Mouse (Mus musculus) cerebellum, postnatal 36 days (tissue): ENCODE data around the gene Nfatc3.

Source experiments
- DNase-seq, 2 experiments: peaks; one replicate each; pipeline ENCODE4 v3.0.0; 2021 to 2022; ENCODE audit warnings: mixed read lengths in 2 of 2

Nfatc3 gene

GRCm38 (mm10) chr8:106149801-106150652 lies 91.4 kb downstream of the Nfatc3 start, which contains the start of gene Pla2g15:
Gene Pla2g15 (plus strand): TSS chr8:106150399.
- peak; percentile 88 for DNase-seq

- DNase-seq = no peak
Measured at GRCm38 (mm10) chr8:106150653-106151000, 92.0 kb downstream of the Nfatc3 start.

GRCm38 (mm10) chr8:106151041-106151440 lies 92.4 kb downstream of the Nfatc3 start:
- no peak for DNase-seq

GRCm38 (mm10) chr8:106152876-106153275 lies 94.2 kb downstream of the Nfatc3 start:
- DNase-seq = no peak

GRCm38 (mm10) chr8:106157419-106157818 lies 98.8 kb downstream of the Nfatc3 start:
- no peak for DNase-seq

- no peak for DNase-seq
Measured at GRCm38 (mm10) chr8:106158381-106158780, 99.7 kb downstream of the Nfatc3 start.

- DNase-seq = no peak
Measured at GRCm38 (mm10) chr8:106159876-106160275, 101.2 kb downstream of the Nfatc3 start.

GRCm38 (mm10) chr8:106163251-106163650 lies 104.6 kb downstream of the Nfatc3 start:
- no peak for DNase-seq

GRCm38 (mm10) chr8:106165460-106165859 lies 106.8 kb downstream of the Nfatc3 start:
- DNase-seq = peak; percentile 69 to 79

- peak; percentile 88 to 89 for DNase-seq
Measured at GRCm38 (mm10) chr8:106168356-106169016, 109.8 kb downstream of the Nfatc3 start, which contains the start of gene Slc7a6. Gene Slc7a6 (plus strand): TSS chr8:106168857.

GRCm38 (mm10) chr8:106169017-106169933 lies 110.6 kb downstream of the Nfatc3 start:
- no peak for DNase-seq

GRCm38 (mm10) chr8:106169934-106170480 lies 111.4 kb downstream of the Nfatc3 start:
- no peak for DNase-seq

GRCm38 (mm10) chr8:106173566-106173965 lies 114.9 kb downstream of the Nfatc3 start:
- DNase-seq = no peak

GRCm38 (mm10) chr8:106176891-106177290 lies 118.3 kb downstream of the Nfatc3 start:
- DNase-seq = no peak

GRCm38 (mm10) chr8:106177594-106177993 lies 119.0 kb downstream of the Nfatc3 start:
- DNase-seq = no peak

GRCm38 (mm10) chr8:106178428-106178827 lies 119.8 kb downstream of the Nfatc3 start:
- no peak for DNase-seq
